8 mouse cellular contexts compared by ENCODE assay signal in the genomic region with DNA sequence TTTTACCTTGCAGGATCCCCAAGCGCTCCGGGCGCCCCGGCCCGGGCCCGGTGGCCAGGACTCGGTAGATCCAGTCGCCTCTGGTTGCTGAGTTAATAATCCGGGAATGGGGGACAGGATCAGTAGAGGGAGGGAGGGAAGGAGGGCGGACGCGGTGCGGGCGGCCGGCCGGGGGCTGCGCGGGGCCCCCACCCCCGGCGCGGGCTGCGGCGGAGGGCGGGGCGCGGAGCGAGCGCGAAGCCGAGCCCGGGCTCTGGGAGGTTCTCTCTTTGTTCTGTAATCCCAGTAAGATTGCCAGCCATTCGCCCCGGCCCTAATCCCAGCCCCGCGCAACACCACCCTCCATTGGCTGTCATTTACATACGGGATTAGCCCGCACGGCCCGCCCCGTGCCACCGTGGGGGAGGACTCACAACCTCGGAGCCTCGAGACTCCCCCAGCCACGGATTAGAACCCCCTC. TPM values are rescaled to one million over a fixed set of nuclear protein-coding genes. Genes with fewer than 3 reads are reported as not detected.
DNase-seq lines count a peak whose midpoint lies in the region; ATAC-seq and TF ChIP-seq lines count a peak whose summit lies in the region.

Gtf2ird1 (minus strand) TSS at position 214 of the 460 bp plus-strand sequence.

- no peak for TF ChIP-seq EP300 in ES-Bruce4 (IDR thresholded peaks at IDR 0.05; ENCODE audit: insufficient read depth, low read depth, low read length)

- 1% methylated on average over 43 of the region's 44 CpGs for WGBS in forebrain, embryonic 16.5 days
- WGBS in large intestine, adult 2 months = 2% methylated on average over 42 of the region's 44 CpGs
- WGBS in liver, embryonic 15.5 days (ENCODE audit: insufficient replicate concordance) = 2% methylated on average over 43 of the region's 44 CpGs
- under 1% methylated on average over 36 of the region's 44 CpGs for WGBS in neural tube, embryonic 13.5 days

- intact Hi-C loops in heart, postnatal 14 days (cut with DNase I) = no loop called here

- no peak for TF ChIP-seq POLR2A in ES-Bruce4 (IDR thresholded peaks at IDR 0.05; ENCODE audit: insufficient read depth, low read length)

- H3K4me3 ChIP-seq in ES-Bruce4 (ENCODE audit: low read depth, low read length) = peak within 1 kb of the TSS; percentile 76
- H3K4me3 ChIP-seq in forebrain, embryonic 16.5 days (replicated peaks; ENCODE audit: low read length) = peak within 1 kb of the TSS; percentile 86
- H3K4me3 ChIP-seq in liver, embryonic 15.5 days (replicated peaks) = peak within 1 kb of the TSS; percentile 70
- H3K4me3 ChIP-seq in neural tube, embryonic 13.5 days = peak within 1 kb of the TSS; percentile 83

- H3K4me1 ChIP-seq in ES-Bruce4 (ENCODE audit: control insufficient read depth, insufficient read depth, low read length) = peaks cover 3% of the 10 kb centered on the region
- H3K4me1 ChIP-seq in forebrain, embryonic 16.5 days (replicated peaks; ENCODE audit: control insufficient read depth, insufficient read depth, low read length) = peaks cover 15% of the 10 kb centered on the region
- H3K4me1 ChIP-seq in liver, embryonic 15.5 days (replicated peaks) = peaks cover 36% of the 10 kb centered on the region
- H3K4me1 ChIP-seq in neural tube, embryonic 13.5 days (replicated peaks) = peaks cover 28% of the 10 kb centered on the region

- no peaks in the 10 kb centered on the region for H3K36me3 ChIP-seq in ES-Bruce4 (ENCODE audit: control insufficient read depth, insufficient read depth, low read length, poor library complexity, severe bottlenecking)
- H3K36me3 ChIP-seq in forebrain, embryonic 16.5 days (ENCODE audit: control insufficient read depth, insufficient read depth) = no peaks in the 10 kb centered on the region
- 0 out of 2 replicates have a peak, but pooled peaks cover 5% of the 10 kb centered on the region for H3K36me3 ChIP-seq in liver, embryonic 15.5 days (replicated peaks)
- peaks cover 9% of the 10 kb centered on the region for H3K36me3 ChIP-seq in neural tube, embryonic 13.5 days

- peak within 1 kb of the TSS; percentile 75 for H3K4me2 ChIP-seq in forebrain, embryonic 16.5 days (ENCODE audit: low read length)
- peak within 1 kb of the TSS; percentile 89 for H3K4me2 ChIP-seq in liver, embryonic 15.5 days
- H3K4me2 ChIP-seq in neural tube, embryonic 13.5 days = peak within 1 kb of the TSS; percentile 93

- TF ChIP-seq CTCF in ES-Bruce4 (IDR thresholded peaks at IDR 0.05; ENCODE audit: low read depth, low read length) = no peak

- peak; percentile 80 for ATAC-seq in cerebellum, adult (ENCODE audit: insufficient number of reproducible peaks, low FRiP score, low TSS enrichment)
- peak; percentile 89 for ATAC-seq in forebrain, embryonic 16.5 days
- peak; percentile 78 for ATAC-seq in liver, embryonic 15.5 days (ENCODE audit: insufficient read depth)
- ATAC-seq in neural tube, embryonic 13.5 days (ENCODE audit: low read depth) = peak; percentile 87

- H3K27me3 ChIP-seq in ES-Bruce4 (ENCODE audit: control insufficient read depth, insufficient read depth, low read length, poor library complexity, severe bottlenecking) = no peaks in the 10 kb centered on the region
- no peaks in the 10 kb centered on the region for H3K27me3 ChIP-seq in forebrain, embryonic 16.5 days (replicated peaks; ENCODE audit: control insufficient read depth, insufficient read depth, low read length)
- H3K27me3 ChIP-seq in liver, embryonic 15.5 days = no peaks in the 10 kb centered on the region
- no peaks in the 10 kb centered on the region for H3K27me3 ChIP-seq in neural tube, embryonic 13.5 days

- no peaks in the 10 kb centered on the region for H3K9me3 ChIP-seq in ES-Bruce4 (replicated peaks; ENCODE audit: control insufficient read depth, insufficient read depth, low read length, poor library complexity, severe bottlenecking)
- H3K9me3 ChIP-seq in forebrain, embryonic 16.5 days (ENCODE audit: control insufficient read depth, low read length) = no peaks in the 10 kb centered on the region
- H3K9me3 ChIP-seq in liver, embryonic 15.5 days (replicated peaks) = no peaks in the 10 kb centered on the region
- H3K9me3 ChIP-seq in neural tube, embryonic 13.5 days = peaks cover 6% of the 10 kb centered on the region; the same call in 1 of the 2 replicates

- peak within 1 kb of the TSS; percentile 88 for H3K9ac ChIP-seq in ES-Bruce4 (ENCODE audit: low read depth, poor library complexity, severe bottlenecking)
- peak within 1 kb of the TSS; percentile 83 for H3K9ac ChIP-seq in forebrain, embryonic 16.5 days (replicated peaks; ENCODE audit: low read depth, low read length)
- peak within 1 kb of the TSS; percentile 69 for H3K9ac ChIP-seq in liver, embryonic 15.5 days
- H3K9ac ChIP-seq in neural tube, embryonic 13.5 days = peak within 1 kb of the TSS; percentile 94

- peak; percentile 73 to 78 for DNase-seq in heart, postnatal 14 days
- no peak for DNase-seq in large intestine, adult 2 months (ENCODE audit: low read depth, low spot score)
- peak; percentile 50 to 62 for DNase-seq in thymus, postnatal 10 days (ENCODE audit: low spot score in 2 of 2)

- peak within 1 kb of the TSS; percentile 5 for H3K27ac ChIP-seq in ES-Bruce4 (ENCODE audit: insufficient read depth, low read length)
- peak within 1 kb of the TSS; percentile 85 for H3K27ac ChIP-seq in forebrain, embryonic 16.5 days (ENCODE audit: low read length)
- peak within 1 kb of the TSS; percentile 67 for H3K27ac ChIP-seq in liver, embryonic 15.5 days (replicated peaks)
- H3K27ac ChIP-seq in neural tube, embryonic 13.5 days (replicated peaks) = peak within 1 kb of the TSS; percentile 92

RNA-seq across cellular contexts. Expression of gene Gtf2ird1, which starts in this region (rescaled TPM):
- 91.5 and 94.2 TPM in 2 replicates for polyA plus RNA-seq in ES-Bruce4 (2011; ENCODE audit: insufficient read depth, insufficient read length, low read depth, missing spikeins)
- polyA plus RNA-seq in forebrain, embryonic 16.5 days (2015; fragmentation: Nextera tagmentation; extraction: Ambion mirVana) = 83.9 and 96.6 TPM in 2 replicates
- 10 to 100 TPM; 28.6 to 30.9 TPM for total RNA-seq in heart, postnatal 14 days (2021)
- polyA plus RNA-seq in large intestine, adult 2 months (2012; rRNA removed) = 52.5 and 57.9 TPM in 2 replicates
- polyA plus RNA-seq in liver, embryonic 15.5 days (2015; fragmentation: Nextera tagmentation; extraction: Ambion mirVana) = 10.2 and 14.2 TPM in 2 replicates
- 63.1 and 85.8 TPM in 2 replicates for polyA plus RNA-seq in neural tube, embryonic 13.5 days (2015; fragmentation: Nextera tagmentation; extraction: Ambion mirVana)

Comparison
In these comparisons a context has a peak if more than half of its experiments do, and no peak if none do; other contexts are left out.
1. H3K27ac ChIP-seq: peak in every context shown above with its lines; median percentile 92 in neural tube, embryonic 13.5 days; 85 in forebrain, embryonic 16.5 days; 67 in liver, embryonic 15.5 days; 5 in ES-Bruce4.